Mouse (Mus musculus) hindbrain, embryonic 14.5 days (tissue): ENCODE measurements at regions not wholly inside any gene's neighbourhood (a gene's known extent, or its start where the extent isn't known, plus 50 kb on each side); places are given as distances from the start of the nearest gene placed in this dataset.

Source experiments
- ATAC-seq: fragments of 200-750 bp; cut with Nextera tagmentation; 2 replicates; pipeline ENCODE4 v1.8.0; 2017; ENCODE audit warnings: moderate number of reproducible peaks, mild to moderate bottlenecking, moderate TSS enrichment, moderate library complexity; ENCODE audit not compliant: low FRiP score
- DNase-seq: peaks from one replicate; pipeline ENCODE4 v3.0.0-alpha.2; 2015; ENCODE audit warnings: low spot score
- H3K27ac ChIP-seq: fragments of 300-500 bp; sonication (generic); 2 replicates; pipeline ENCODE4 v1.5.1; 2014; ENCODE audit warnings: mild to moderate bottlenecking, moderate library complexity
- H3K27me3 ChIP-seq: fragments of 300-500 bp; sonication (generic); 2 replicates; pipeline ENCODE4 v1.6.1; 2014; ENCODE audit warnings: mild to moderate bottlenecking, low read length, mixed read lengths; ENCODE audit not compliant: control insufficient read depth, insufficient read depth
- H3K36me3 ChIP-seq: fragments of 300-500 bp; sonication (generic); replicated peaks from 2 replicates; pipeline ENCODE4 v1.6.1; 2014; ENCODE audit not compliant: control insufficient read depth, insufficient read depth
- H3K4me1 ChIP-seq: fragments of 300-500 bp; sonication (generic); replicated peaks from 2 replicates; pipeline ENCODE4 v1.6.1; 2014; ENCODE audit warnings: antibody characterized with exemption, low read length, mixed read lengths; ENCODE audit not compliant: control insufficient read depth, insufficient read depth
- H3K4me2 ChIP-seq: fragments of 300-500 bp; sonication (generic); replicated peaks from 2 replicates; pipeline ENCODE4 v1.6.1; 2014; ENCODE audit warnings: mild to moderate bottlenecking, moderate library complexity
- H3K4me3 ChIP-seq: fragments of 300-500 bp; sonication (generic); replicated peaks from 2 replicates; pipeline ENCODE4 v1.5.1; 2014; ENCODE audit warnings: mild to moderate bottlenecking, low read length
- H3K9ac ChIP-seq: fragments of 300-500 bp; sonication (generic); 2 replicates; pipeline ENCODE4 v1.6.1; 2014
- H3K9me3 ChIP-seq: fragments of 300-500 bp; sonication (generic); 2 replicates; pipeline ENCODE4 v1.6.1; 2016; ENCODE audit warnings: low read length; ENCODE audit not compliant: control insufficient read depth
- WGBS: fragments of 180-500 bp; shearing (Covaris S2); extraction: QIAGEN DNeasy Blood & Tissue Kit; methylation state at CpG from one replicate; pipeline ENCODE4 v1.1.7; 2014; 5-methylcytosine and 5-hydroxymethylcytosine counted together

DNA sequence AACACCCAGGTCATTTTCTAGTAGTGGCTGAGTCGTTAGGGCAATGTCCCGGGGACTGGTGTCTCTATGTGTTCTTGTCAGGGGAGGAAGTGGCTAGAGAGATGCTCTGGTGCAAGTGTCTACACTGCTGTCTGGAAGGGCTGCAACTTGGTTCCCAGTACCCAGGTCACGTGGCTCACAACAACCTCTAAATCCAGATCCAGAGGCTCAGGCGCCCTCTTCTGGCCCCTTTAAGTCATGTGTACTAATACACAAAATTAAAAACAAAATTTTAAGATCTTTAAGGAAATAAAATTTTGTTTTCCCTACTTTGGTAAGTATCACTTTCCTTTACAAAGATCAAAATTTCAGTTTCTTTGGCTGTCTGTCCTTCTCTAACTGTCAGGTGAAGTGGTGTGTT lies 169.4 kb downstream of the Bcl11a start:
- H3K4me2 ChIP-seq: no peak overlapping the region

DNA sequence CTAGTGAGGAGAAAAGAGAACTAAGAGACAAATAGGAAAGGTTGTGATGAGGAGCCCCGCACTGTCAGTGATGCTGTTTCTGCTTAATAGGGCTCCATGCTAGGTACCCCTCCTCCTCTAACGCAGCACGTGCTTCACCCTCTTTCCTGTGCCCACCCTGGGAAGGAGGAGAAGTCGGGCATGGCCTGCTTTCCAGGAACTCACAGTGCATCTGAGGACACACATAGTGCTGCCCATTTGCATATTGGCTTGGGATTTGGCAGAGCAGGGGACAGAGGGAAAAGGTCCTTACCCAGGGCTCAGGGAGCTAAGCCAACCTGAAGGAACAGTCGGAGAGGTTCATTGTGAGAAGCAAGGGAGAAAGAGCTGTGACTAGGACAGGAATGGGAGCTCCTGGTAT lies 173.7 kb downstream of the Bcl11a start:
- 57% methylated on average over 5 of the region's 5 CpGs for WGBS
- Histone ChIP-seq H3K27ac (no peak overlapping the region), H3K4me2 (no peak overlapping the region), H3K4me3 (no peak overlapping the region), H3K36me3 (no peaks in the 10 kb centered on the region), H3K4me1 (no peaks in the 10 kb centered on the region), H3K9me3 (no peaks in the 10 kb centered on the region), H3K9ac (no peak overlapping the region), H3K27me3 (no peaks in the 10 kb centered on the region)
- DNase-seq (no peak), ATAC-seq (no peak)

More for the DNA sequence above, 169.4 kb downstream of the Bcl11a start:
- WGBS: 92% methylated on average over 4 of the region's 4 CpGs
- Histone ChIP-seq H3K27ac (no peak overlapping the region), H3K36me3 (no peaks in the 10 kb centered on the region), H3K27me3 (no peaks in the 10 kb centered on the region), H3K4me3 (no peak overlapping the region), H3K9ac (no peak overlapping the region), H3K4me1 (no peaks in the 10 kb centered on the region), H3K9me3 (no peaks in the 10 kb centered on the region)
- DNase-seq: no peak
- no peak for ATAC-seq

DNA sequence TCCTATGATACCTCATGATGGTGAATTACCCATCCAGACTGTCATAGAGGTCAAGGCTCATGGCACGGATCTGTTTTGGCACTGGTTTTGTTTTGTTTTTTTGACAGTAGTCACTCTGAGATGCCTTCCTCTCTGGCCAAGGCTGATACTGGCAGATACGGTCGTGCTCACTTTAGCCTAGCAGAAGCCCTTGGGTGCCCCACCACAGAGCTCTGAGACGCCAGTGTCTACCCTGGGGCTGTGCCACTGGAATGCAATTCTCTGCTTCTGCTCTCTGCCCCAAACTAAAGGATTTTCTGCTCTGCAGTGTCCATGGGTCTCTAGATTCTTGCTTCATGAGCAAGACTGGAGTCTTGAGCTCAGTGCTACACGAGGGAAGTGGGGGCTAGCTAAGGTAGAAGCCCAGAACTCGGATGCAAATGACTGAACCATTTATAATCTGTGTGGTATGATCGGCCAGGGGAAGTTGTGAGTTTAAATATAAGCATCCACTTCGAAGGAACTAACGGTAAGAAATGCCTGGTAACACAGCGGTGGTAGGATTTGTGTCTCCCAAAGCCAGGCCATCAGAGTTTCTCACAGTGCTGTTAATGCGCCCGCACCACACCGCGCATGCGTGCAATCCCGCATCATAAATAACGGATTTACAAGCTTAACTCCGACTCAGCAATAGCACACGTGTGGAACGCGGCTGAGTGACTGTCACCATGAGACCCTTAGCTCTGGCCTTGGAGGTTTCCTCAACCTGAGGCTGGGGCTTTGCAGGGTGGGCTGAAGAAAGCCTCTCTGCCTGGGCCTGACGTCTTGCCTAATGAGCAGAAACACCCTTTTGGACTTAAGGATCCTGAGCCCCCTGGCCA lies 177.6 kb downstream of the Bcl11a start:
- ATAC-seq (no peak), DNase-seq (no peak)
- H3K9me3 ChIP-seq: no peaks in the 10 kb centered on the region
- no peaks in the 10 kb centered on the region for H3K36me3 ChIP-seq
- no peak overlapping the region for H3K27ac ChIP-seq
- H3K9ac ChIP-seq: no peak overlapping the region
- 90% methylated on average over 22 of the region's 22 CpGs for WGBS
- no peaks in the 10 kb centered on the region for H3K27me3 ChIP-seq
- H3K4me1 ChIP-seq: no peaks in the 10 kb centered on the region
- no peak overlapping the region for H3K4me3 ChIP-seq
- H3K4me2 ChIP-seq: no peak overlapping the region

DNA sequence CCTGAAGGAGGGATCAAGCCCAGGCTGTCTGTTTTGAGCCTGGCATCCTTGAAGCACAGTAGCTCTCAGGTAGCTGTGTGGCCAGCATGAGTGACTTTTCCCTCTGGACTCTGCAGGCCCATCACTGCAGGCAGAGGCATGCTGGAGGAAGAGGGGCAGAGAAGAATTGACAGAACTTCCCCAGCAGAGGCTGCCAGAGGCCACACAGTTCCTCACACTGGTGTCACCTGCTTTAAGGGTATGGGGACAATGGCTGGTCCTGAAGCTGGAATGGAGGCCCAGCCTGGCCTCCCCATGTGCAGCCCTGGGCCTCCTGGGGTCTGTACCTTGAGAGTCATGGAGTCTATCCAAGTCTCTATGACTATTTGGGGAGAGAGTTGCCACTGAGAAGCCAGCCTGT lies 179.9 kb downstream of the Bcl11a start:
- Histone ChIP-seq H3K4me2 (no peak overlapping the region), H3K36me3 (no peaks in the 10 kb centered on the region), H3K9ac (no peak overlapping the region), H3K27ac (no peak overlapping the region), H3K9me3 (no peaks in the 10 kb centered on the region), H3K27me3 (no peaks in the 10 kb centered on the region), H3K4me3 (no peak overlapping the region), H3K4me1 (no peaks in the 10 kb centered on the region)
- no peak for ATAC-seq
- DNase-seq: no peak

DNA sequence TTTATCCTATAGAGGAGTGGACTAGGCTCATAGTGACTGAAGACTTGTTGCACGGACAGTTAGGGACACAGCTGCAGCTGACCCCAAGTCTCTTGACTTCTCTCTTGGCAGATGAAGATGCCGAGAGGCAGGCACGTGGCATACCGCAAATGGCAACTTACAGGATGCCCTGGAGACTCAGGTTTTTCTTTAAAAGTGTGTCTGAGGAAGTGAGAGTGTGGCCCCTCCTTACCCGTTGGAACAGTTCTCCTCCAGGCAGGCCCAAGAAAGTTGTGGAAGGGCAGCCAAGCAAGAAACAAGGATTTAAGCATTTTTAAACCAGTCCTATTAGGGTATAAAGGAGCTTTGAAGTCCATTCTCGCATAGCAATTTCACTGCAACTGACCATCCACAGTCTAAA lies 180.5 kb downstream of the Bcl11a start:
- no peak overlapping the region for H3K27ac ChIP-seq
- H3K4me3 ChIP-seq: no peak overlapping the region
- ATAC-seq (no peak), DNase-seq (no peak)
- no peaks in the 10 kb centered on the region for H3K9me3 ChIP-seq
- H3K4me1 ChIP-seq: no peaks in the 10 kb centered on the region
- H3K27me3 ChIP-seq: no peaks in the 10 kb centered on the region
- H3K4me2 ChIP-seq: no peak overlapping the region
- WGBS: 85% methylated on average over 6 of the region's 6 CpGs
- no peaks in the 10 kb centered on the region for H3K36me3 ChIP-seq
- H3K9ac ChIP-seq: no peak overlapping the region

DNA sequence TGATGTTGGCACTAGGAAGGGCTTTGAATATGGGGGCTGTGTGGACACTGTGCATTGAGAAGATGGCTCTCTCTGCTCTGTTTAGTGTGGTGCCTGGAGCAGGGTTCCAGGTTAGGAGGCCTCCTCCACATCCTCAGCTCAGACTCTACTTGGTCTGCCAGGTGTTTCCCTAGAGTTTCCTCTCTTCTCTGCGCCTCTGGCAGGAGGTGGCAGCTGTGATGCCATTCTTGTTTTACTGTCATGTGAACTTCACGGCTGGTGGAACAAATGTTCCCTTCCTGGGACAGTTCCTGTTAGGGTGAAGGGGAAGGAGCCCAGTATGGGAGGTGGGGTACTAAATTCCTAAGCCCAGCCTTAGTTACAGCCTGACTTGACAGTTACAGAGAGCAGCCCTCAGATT lies 181.8 kb downstream of the Bcl11a start:
- 80% methylated on average over 2 of the region's 2 CpGs for WGBS
- H3K36me3 ChIP-seq: no peaks in the 10 kb centered on the region
- H3K9me3 ChIP-seq: no peaks in the 10 kb centered on the region
- DNase-seq (no peak), ATAC-seq (no peak)
- no peak overlapping the region for H3K9ac ChIP-seq
- no peak overlapping the region for H3K27ac ChIP-seq
- no peak overlapping the region for H3K4me2 ChIP-seq
- H3K27me3 ChIP-seq: no peaks in the 10 kb centered on the region
- H3K4me1 ChIP-seq: no peaks in the 10 kb centered on the region
- no peak overlapping the region for H3K4me3 ChIP-seq

DNA sequence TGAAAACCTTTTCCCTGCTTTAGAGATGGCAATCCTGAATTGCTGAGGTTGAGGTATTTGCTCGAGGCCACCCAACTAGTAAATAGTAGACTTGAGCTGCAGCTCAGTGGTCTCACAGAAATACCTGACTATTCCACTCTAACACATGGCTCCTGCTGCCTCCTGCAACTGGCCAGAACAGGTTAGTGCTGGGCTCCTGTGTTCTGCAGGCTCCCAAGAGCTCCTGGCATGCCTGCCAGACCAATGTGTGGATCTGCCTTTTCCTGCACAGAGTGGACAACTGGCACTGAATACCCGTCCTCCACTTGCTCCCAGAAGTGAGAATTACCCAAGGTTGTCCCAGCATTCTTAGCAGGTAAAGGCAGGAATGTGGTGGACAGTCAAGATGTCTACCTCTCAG lies 191.2 kb downstream of the Bcl11a start:
- no peaks in the 10 kb centered on the region for H3K9me3 ChIP-seq
- no peaks in the 10 kb centered on the region for H3K4me1 ChIP-seq
- no peaks in the 10 kb centered on the region for H3K36me3 ChIP-seq
- H3K27ac ChIP-seq: no peak overlapping the region
- H3K4me2 ChIP-seq: no peak overlapping the region
- ATAC-seq (no peak), DNase-seq (no peak)
- 77% methylated on average over 2 of the region's 2 CpGs for WGBS
- H3K9ac ChIP-seq: no peak overlapping the region
- no peaks in the 10 kb centered on the region for H3K27me3 ChIP-seq
- no peak overlapping the region for H3K4me3 ChIP-seq

DNA sequence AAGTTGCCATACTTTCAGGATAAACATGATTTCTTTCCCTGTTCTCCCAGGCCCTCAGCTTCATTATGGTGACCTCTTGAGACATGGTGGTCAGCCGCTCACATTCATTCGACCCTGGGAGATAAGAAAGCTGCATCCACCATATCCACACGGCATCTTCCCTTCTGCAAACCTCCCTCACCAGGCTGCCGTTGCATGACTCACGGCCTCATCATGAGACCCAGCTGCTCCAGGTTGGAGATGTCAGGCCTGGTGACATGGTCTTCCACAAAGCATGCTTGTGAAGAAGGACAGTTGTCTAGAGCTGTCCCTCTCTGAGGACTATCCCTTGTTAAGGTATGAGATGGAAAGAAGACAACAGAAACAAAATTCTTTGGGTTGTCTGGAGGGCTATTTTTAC lies 203.8 kb downstream of the Bcl11a start:
- Histone ChIP-seq H3K9me3 (no peaks in the 10 kb centered on the region), H3K4me2 (no peak overlapping the region), H3K4me3 (no peak overlapping the region), H3K4me1 (peaks cover 23% of the 10 kb centered on the region), H3K36me3 (no peaks in the 10 kb centered on the region), H3K9ac (no peak overlapping the region), H3K27me3 (no peaks in the 10 kb centered on the region), H3K27ac (no peak overlapping the region)
- DNase-seq: no peak
- ATAC-seq: no peak
- 80% methylated on average over 5 of the region's 5 CpGs for WGBS

DNA sequence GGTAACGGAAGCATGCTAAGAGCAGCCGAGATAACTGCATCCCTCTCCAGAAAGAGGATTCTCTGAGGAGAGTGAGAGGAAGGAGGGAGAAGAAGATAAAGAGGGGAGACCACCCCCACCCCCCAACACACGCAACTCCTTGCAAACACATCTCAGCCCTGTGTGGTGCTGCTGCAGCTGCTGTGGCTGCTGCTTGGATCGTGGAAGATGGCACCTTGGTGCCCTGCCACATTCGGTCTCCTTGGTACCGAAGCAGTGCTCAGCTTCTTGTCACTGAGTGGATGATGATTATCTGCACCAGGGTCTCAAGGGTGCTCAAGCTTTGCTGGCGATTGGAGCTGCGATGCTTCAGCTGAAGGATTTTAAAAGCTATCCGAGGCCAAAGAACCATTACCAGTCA lies 204.7 kb downstream of the Bcl11a start:
- H3K9ac ChIP-seq: peak overlapping the region; percentile 30
- H3K36me3 ChIP-seq: no peaks in the 10 kb centered on the region
- H3K4me2 ChIP-seq: peak overlapping the region; percentile 46
- DNase-seq: no peak
- H3K4me3 ChIP-seq: 0 out of 2 replicates have a peak overlapping the region, but pooled peaks have one; percentile 3
- WGBS: 29% methylated on average over 9 of the region's 9 CpGs
- H3K27ac ChIP-seq: peak overlapping the region; percentile 6; the same call in 1 of the 2 replicates
- ATAC-seq: peak; percentile 41; the same call in 1 of the 2 replicates
- H3K27me3 ChIP-seq: no peaks in the 10 kb centered on the region
- H3K9me3 ChIP-seq: no peaks in the 10 kb centered on the region
- peaks cover 29% of the 10 kb centered on the region for H3K4me1 ChIP-seq
